Mouse (Mus musculus) testis, adult 2 months (tissue): ENCODE measurements around the gene Nxnl1. TPM values are rescaled to one million over a fixed set of nuclear protein-coding genes. Genes with fewer than 3 reads are reported as not detected.

Experiments used
- H3K27ac ChIP-seq: fragments of 200-500 bp; 2 replicates; pipeline ENCODE4 v1.5.1; 2012; ENCODE audit warnings: low read depth, low read length; ENCODE audit not compliant: control insufficient read depth, insufficient read depth
- H3K27me3 ChIP-seq: fragments of 200-500 bp; 2 replicates; pipeline ENCODE4 v1.6.1; 2012; ENCODE audit warnings: mild to moderate bottlenecking, low read length, moderate library complexity; ENCODE audit not compliant: control insufficient read depth, insufficient read depth
- H3K36me3 ChIP-seq: fragments of 200-500 bp; 2 replicates; pipeline ENCODE4 v1.6.1; 2012; ENCODE audit warnings: mild to moderate bottlenecking, low read length; ENCODE audit not compliant: control insufficient read depth, insufficient read depth
- H3K4me1 ChIP-seq: fragments of 200-500 bp; 2 replicates; pipeline ENCODE4 v1.6.1; 2012; ENCODE audit warnings: low read length; ENCODE audit not compliant: control insufficient read depth, insufficient read depth
- H3K4me3 ChIP-seq: fragments of 200-500 bp; 2 replicates; pipeline ENCODE4 v1.5.1; 2012; ENCODE audit warnings: low read depth, mild to moderate bottlenecking, low read length, moderate library complexity, mixed read lengths; ENCODE audit not compliant: control insufficient read depth
- CTCF ChIP-seq: fragments of 200-500 bp; IDR thresholded peaks from 2 replicates; pipeline ENCODE4 v1.5.1; 2012; ENCODE audit warnings: low read depth, mild to moderate bottlenecking, inconsistent platforms, low read length, moderate library complexity; ENCODE audit not compliant: control insufficient read depth, insufficient read depth, insufficient replicate concordance
- POLR2A ChIP-seq: fragments of 200-500 bp; IDR thresholded peaks from 2 replicates; pipeline ENCODE4 v1.6.1; 2012; ENCODE audit warnings: low read depth, mild to moderate bottlenecking, inconsistent platforms, low read length, moderate library complexity; ENCODE audit not compliant: control insufficient read depth
- polyA plus RNA-seq: library from polyadenylated mRNA; depleted of rRNA; stranded (reverse); fragments of >200 nt; gene quantifications from 2 replicates; pipeline ENCODE4 v1.2.3, GENCODE M21; 2012

The Nxnl1 gene
- polyA plus RNA-seq, 1 experiment = 0.47 TPM

GRCm38 (mm10) chr8:71560765-71561164 lies 5.6 kb downstream of the Nxnl1 start:
- Histone ChIP-seq H3K4me1 (peaks cover 18% of the 10 kb centered on the region), H3K36me3 (no peaks in the 10 kb centered on the region), H3K4me3 (no peak overlapping the region), H3K27ac (no peak overlapping the region), H3K27me3 (no peaks in the 10 kb centered on the region)
- no peak for TF ChIP-seq CTCF
- TF ChIP-seq POLR2A = no peak

- Histone ChIP-seq H3K4me1 (peaks cover 18% of the 10 kb centered on the region), H3K36me3 (no peaks in the 10 kb centered on the region), H3K4me3 (no peak overlapping the region), H3K27ac (no peak overlapping the region), H3K27me3 (no peaks in the 10 kb centered on the region)
- TF ChIP-seq CTCF = no peak
- no peak for TF ChIP-seq POLR2A
Measured at GRCm38 (mm10) chr8:71560071-71560470, 6.3 kb downstream of the Nxnl1 start.

- Histone ChIP-seq H3K4me1 (peaks cover 21% of the 10 kb centered on the region), H3K4me3 (peak overlapping the region; percentile 40), H3K27me3 (no peaks in the 10 kb centered on the region), H3K36me3 (no peaks in the 10 kb centered on the region), H3K27ac (no peak overlapping the region)
- no peak for TF ChIP-seq CTCF
- TF ChIP-seq POLR2A = no peak
Measured at GRCm38 (mm10) chr8:71558958-71559690, 7.3 kb downstream of the Nxnl1 start.

- Histone ChIP-seq H3K27me3 (no peaks in the 10 kb centered on the region), H3K4me1 (peaks cover 22% of the 10 kb centered on the region), H3K27ac (no peak within 1 kb of the TSS), H3K4me3 (peak within 1 kb of the TSS; percentile 40), H3K36me3 (no peaks in the 10 kb centered on the region)
- no peak for TF ChIP-seq POLR2A
Measured at GRCm38 (mm10) chr8:71558071-71558957, 8.1 kb downstream of the Nxnl1 start, which contains the start of gene Tmem221. Tmem221 (minus strand) TSS chr8:71558871.

GRCm38 (mm10) chr8:71554644-71555043 lies 11.8 kb downstream of the Nxnl1 start:
- Histone ChIP-seq H3K36me3 (no peaks in the 10 kb centered on the region), H3K27me3 (no peaks in the 10 kb centered on the region), H3K4me1 (peaks cover 13% of the 10 kb centered on the region), H3K27ac (no peak overlapping the region), H3K4me3 (peak overlapping the region; percentile 27; the same call in 1 of the 2 replicates)
- TF ChIP-seq POLR2A (no peak), CTCF (no peak)

GRCm38 (mm10) chr8:71554001-71554400 lies 12.4 kb downstream of the Nxnl1 start:
- Histone ChIP-seq H3K4me3 (peak overlapping the region; percentile 27; the same call in 1 of the 2 replicates), H3K27me3 (no peaks in the 10 kb centered on the region), H3K27ac (no peak overlapping the region), H3K36me3 (no peaks in the 10 kb centered on the region), H3K4me1 (peaks cover 10% of the 10 kb centered on the region)
- TF ChIP-seq POLR2A (no peak), CTCF (no peak)

- H3K36me3 ChIP-seq = no peaks in the 10 kb centered on the region
- no peaks in the 10 kb centered on the region for H3K27me3 ChIP-seq
- H3K4me3 ChIP-seq = no peak overlapping the region
- H3K27ac ChIP-seq = no peak overlapping the region
- no peak for TF ChIP-seq POLR2A
- no peak for TF ChIP-seq CTCF
- H3K4me1 ChIP-seq = peaks cover 6% of the 10 kb centered on the region
Measured at GRCm38 (mm10) chr8:71552770-71553169, 13.6 kb downstream of the Nxnl1 start.
